Mouse (Mus musculus) liver, postnatal 0 days (tissue): ENCODE data around the gene Pabpn1. TPM values are rescaled to one million over a fixed set of nuclear protein-coding genes. Genes with fewer than 3 reads are reported as not detected.
A peak's percentile ranks its signal among the peaks of the same experiment; 100 is the strongest.

Experiments used
- ATAC-seq: fragments of 200-750 bp; cut with Nextera tagmentation; 2 replicates; pipeline ENCODE4 v1.8.0; 2017; ENCODE audit warnings: mild to moderate bottlenecking, moderate library complexity
- DNase-seq: peaks from one replicate; pipeline ENCODE4 v3.0.0-alpha.2; 2016
- H3K27ac ChIP-seq: fragments of 300-500 bp; sonication (generic); 2 replicates; pipeline ENCODE4 v1.5.1; 2014; ENCODE audit warnings: antibody characterized with exemption, moderate library complexity, mild to moderate bottlenecking, low read depth
- H3K27me3 ChIP-seq: fragments of 300-500 bp; sonication (generic); 2 replicates; pipeline ENCODE4 v1.6.1; 2014; ENCODE audit warnings: low read length, control low read depth, mixed read lengths; ENCODE audit not compliant: insufficient read depth
- H3K36me3 ChIP-seq: fragments of 300-500 bp; sonication (generic); replicated peaks from 2 replicates; pipeline ENCODE4 v1.6.1; 2014; ENCODE audit warnings: mild to moderate bottlenecking, control low read depth, low read length, moderate library complexity, mixed read lengths; ENCODE audit not compliant: insufficient read depth
- H3K4me1 ChIP-seq: fragments of 300-500 bp; sonication (generic); 2 replicates; pipeline ENCODE4 v1.6.1; 2014; ENCODE audit warnings: antibody characterized with exemption, mild to moderate bottlenecking, control low read depth; ENCODE audit not compliant: insufficient read depth
- H3K4me2 ChIP-seq: fragments of 300-500 bp; sonication (generic); 2 replicates; pipeline ENCODE4 v1.6.1; 2014; ENCODE audit warnings: low read depth, mild to moderate bottlenecking, low read length, moderate library complexity, mixed read lengths
- H3K4me3 ChIP-seq: fragments of 300-500 bp; sonication (generic); 2 replicates; pipeline ENCODE4 v1.5.1; 2014; ENCODE audit warnings: low read depth, low read length
- H3K9ac ChIP-seq: fragments of 300-500 bp; sonication (generic); replicated peaks from 2 replicates; pipeline ENCODE4 v1.6.1; 2014; ENCODE audit warnings: mild to moderate bottlenecking, moderate library complexity
- H3K9me3 ChIP-seq: fragments of 300-500 bp; sonication (generic); 2 replicates; pipeline ENCODE4 v1.6.1; 2016; ENCODE audit warnings: mild to moderate bottlenecking, control low read depth, low read length, mixed read lengths
- CTCF ChIP-seq: sonication (generic); IDR thresholded peaks from 2 replicates; pipeline ENCODE4 v1.5.1; 2016; ENCODE audit warnings: antibody characterized with exemption, low read depth
- EP300 ChIP-seq: IDR thresholded peaks from 2 replicates; pipeline ENCODE4 v1.6.1; 2016; ENCODE audit warnings: antibody characterized with exemption, low read depth, mild to moderate bottlenecking
- WGBS: fragments of 180-500 bp; shearing (Covaris S2); extraction: QIAGEN DNeasy Blood & Tissue Kit; methylation state at CpG from one replicate; pipeline ENCODE4 v1.1.7; 2014; ENCODE audit not compliant: insufficient replicate concordance; 5-methylcytosine and 5-hydroxymethylcytosine counted together
- polyA plus RNA-seq: library from polyadenylated mRNA; unstranded; fragments of >200 nt; fragmentation: Nextera tagmentation; extraction: Ambion mirVana; gene quantifications from 2 replicates; pipeline ENCODE4 v1.2.1, GENCODE M21; 2015

Gene Pabpn1
- polyA plus RNA-seq, 1 experiment from 2014 or later, result 38.2 TPM

GRCm38 (mm10) chr14:54913343-54913742 is 21.0 kb downstream of the Pabpn1 start:
- TF ChIP-seq CTCF (no peak), EP300 (no peak)

GRCm38 (mm10) chr14:54920076-54920685 is 27.9 kb downstream of the Pabpn1 start:
- no peak overlapping the region for H3K9ac ChIP-seq
- H3K4me1 ChIP-seq, result no peaks in the 10 kb centered on the region
- H3K36me3 ChIP-seq, result no peaks in the 10 kb centered on the region
- H3K9me3 ChIP-seq, result no peaks in the 10 kb centered on the region
- WGBS, result 76% methylated on average over 16 of the region's 16 CpGs
- TF ChIP-seq CTCF (no peak), EP300 (no peak)
- H3K27me3 ChIP-seq, result peaks cover 10% of the 10 kb centered on the region
- H3K4me3 ChIP-seq, result no peak overlapping the region
- DNase-seq (no peak), ATAC-seq (no peak)
- no peak overlapping the region for H3K27ac ChIP-seq
- H3K4me2 ChIP-seq, result no peak overlapping the region

More at GRCm38 (mm10) chr14:54913343-54913742, 21.0 kb downstream of the Pabpn1 start:
- peak overlapping the region; percentile 92 for H3K4me2 ChIP-seq
- peak overlapping the region; percentile 70 for H3K4me3 ChIP-seq
- 22% methylated on average over 10 of the region's 10 CpGs for WGBS
- H3K27ac ChIP-seq, result no peak overlapping the region
- no peak overlapping the region for H3K9ac ChIP-seq
- no peak for DNase-seq
- H3K27me3 ChIP-seq, result peaks cover 30% of the 10 kb centered on the region
- H3K9me3 ChIP-seq, result no peaks in the 10 kb centered on the region
- no peaks in the 10 kb centered on the region for H3K36me3 ChIP-seq
- ATAC-seq, result no peak
- H3K4me1 ChIP-seq, result peaks cover 6% of the 10 kb centered on the region

DNA sequence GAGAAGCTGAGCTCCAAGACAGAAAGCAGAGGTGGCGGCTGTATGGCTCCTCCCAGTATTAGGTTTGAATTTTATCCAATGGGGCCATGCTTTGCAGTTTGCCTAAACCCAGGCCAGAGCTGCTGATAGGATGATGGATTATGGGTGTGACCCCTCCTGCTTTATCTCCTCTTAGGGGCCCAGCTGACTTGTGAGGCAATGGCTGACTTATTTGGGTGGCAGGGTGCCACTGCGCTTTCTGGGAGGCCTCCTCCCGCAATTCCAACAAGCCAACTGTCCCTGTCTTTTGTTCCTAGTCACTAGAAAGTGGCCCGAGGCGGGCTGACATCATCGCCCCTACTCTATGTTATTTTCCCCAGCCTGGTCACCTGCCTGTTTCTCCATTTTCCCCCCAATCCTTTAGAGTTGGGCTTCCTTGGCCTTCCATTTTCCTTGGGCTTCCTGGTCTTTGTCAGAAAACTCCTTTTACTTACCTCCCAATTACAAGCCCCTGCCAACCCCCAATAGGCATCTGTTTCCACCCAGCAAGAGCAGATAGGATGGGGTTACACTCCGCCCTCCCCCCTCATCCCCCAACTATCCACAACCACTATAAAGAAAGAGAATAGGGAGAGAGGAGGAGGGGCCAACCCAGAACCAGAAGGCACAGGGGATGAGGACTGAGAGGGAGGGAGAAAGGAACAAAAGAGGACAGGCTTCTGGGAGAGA is 32.5 kb downstream of the Pabpn1 start:
- H3K27me3 ChIP-seq, result peaks cover 50% of the 10 kb centered on the region

GRCm38 (mm10) chr14:54925349-54926342 is 33.3 kb downstream of the Pabpn1 start, which contains the start of gene Efs:
Gene Efs (minus strand): TSS chr14:54926126.
- Histone ChIP-seq H3K4me1 (peaks cover 11% of the 10 kb centered on the region), H3K4me2 (peak within 1 kb of the TSS; percentile 66), H3K27me3 (peaks cover 50% of the 10 kb centered on the region), H3K27ac (no peak within 1 kb of the TSS), H3K9me3 (no peaks in the 10 kb centered on the region), H3K9ac (no peak within 1 kb of the TSS; the same call in 1 of the 2 replicates), H3K36me3 (no peaks in the 10 kb centered on the region), H3K4me3 (peak within 1 kb of the TSS; percentile 37)
- ATAC-seq, result peak; percentile 13; the same call in 1 of the 2 replicates
- peak; percentile 26 for DNase-seq
- WGBS, result 7% methylated on average over 56 of the region's 57 CpGs
- no peak for TF ChIP-seq CTCF
- TF ChIP-seq EP300, result no peak

More for the DNA sequence above, 32.5 kb downstream of the Pabpn1 start:
- no peak overlapping the region for H3K4me2 ChIP-seq
- 56% methylated on average over 7 of the region's 7 CpGs for WGBS
- ATAC-seq (peak; percentile 76), DNase-seq (no peak)
- no peaks in the 10 kb centered on the region for H3K9me3 ChIP-seq
- TF ChIP-seq CTCF, result no peak
- TF ChIP-seq EP300, result no peak
- no peak overlapping the region for H3K9ac ChIP-seq
- H3K4me1 ChIP-seq, result peaks cover 11% of the 10 kb centered on the region
- H3K36me3 ChIP-seq, result no peaks in the 10 kb centered on the region
- no peak overlapping the region for H3K27ac ChIP-seq
- H3K4me3 ChIP-seq, result no peak overlapping the region

DNA sequence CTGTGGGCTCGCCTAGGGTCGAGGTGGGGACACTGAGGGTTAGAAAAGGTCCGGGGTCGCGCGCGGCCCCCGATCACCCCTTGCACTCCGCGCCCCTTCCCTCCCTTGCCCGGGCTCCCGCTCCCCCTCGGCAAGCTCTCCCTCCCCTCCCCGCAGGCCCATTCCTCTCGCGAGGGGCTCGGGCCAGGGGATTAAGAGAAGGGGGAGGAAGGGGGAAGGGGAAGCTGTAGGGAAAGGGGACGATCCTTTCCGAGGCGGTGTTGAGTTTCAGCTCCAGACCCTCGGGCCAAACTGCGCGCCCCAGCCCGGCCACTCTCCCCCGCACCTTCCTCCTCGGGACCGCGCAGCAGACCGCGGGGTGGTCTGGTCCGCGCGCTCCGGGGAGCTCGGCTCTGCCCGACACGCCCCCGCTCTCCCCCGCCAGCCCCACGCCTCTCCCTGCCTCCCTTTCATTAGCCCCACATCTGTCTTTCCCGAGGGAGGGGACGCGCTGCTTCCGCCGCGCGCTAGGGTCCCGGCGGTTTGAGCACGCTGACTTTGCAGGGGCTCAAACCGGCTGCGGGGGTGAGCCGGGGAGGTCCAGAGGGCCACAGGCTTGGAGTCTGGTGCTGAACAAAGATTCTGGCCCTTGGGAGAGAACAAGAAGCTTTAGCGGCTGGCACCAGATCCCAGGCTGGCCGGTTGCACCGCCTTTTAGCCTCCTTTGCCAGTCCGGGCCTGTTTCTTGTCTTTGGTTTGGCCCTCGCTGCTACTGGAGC is 34.3 kb downstream of the Pabpn1 start:
- ATAC-seq (no peak), DNase-seq (no peak)
- H3K27ac ChIP-seq, result no peak overlapping the region
- H3K27me3 ChIP-seq, result peaks cover 50% of the 10 kb centered on the region
- no peak for TF ChIP-seq CTCF
- TF ChIP-seq EP300, result no peak
- peak overlapping the region; percentile 66 for H3K4me2 ChIP-seq
- peak overlapping the region; percentile 37 for H3K4me3 ChIP-seq
- peaks cover 11% of the 10 kb centered on the region for H3K4me1 ChIP-seq
- 2% methylated on average over 50 of the region's 58 CpGs for WGBS
- no peaks in the 10 kb centered on the region for H3K36me3 ChIP-seq
- H3K9me3 ChIP-seq, result no peaks in the 10 kb centered on the region
- no peak overlapping the region; the same call in 1 of the 2 replicates for H3K9ac ChIP-seq
